Mouse (Mus musculus): Measurements from ENCODE around the gene Scaf8. TPM values are rescaled to one million over a fixed set of nuclear protein-coding genes. Genes with fewer than 3 reads are reported as not detected.

Gene Scaf8
- 51.9 TPM for polyA plus RNA-seq (2014; fragmentation: Illumina TruSeq; extraction: RNeasy Lipid Tissue Mini Kit (QIAGEN cat#74804); ENCODE audit: low read depth, low replicate concordance)

DNA sequence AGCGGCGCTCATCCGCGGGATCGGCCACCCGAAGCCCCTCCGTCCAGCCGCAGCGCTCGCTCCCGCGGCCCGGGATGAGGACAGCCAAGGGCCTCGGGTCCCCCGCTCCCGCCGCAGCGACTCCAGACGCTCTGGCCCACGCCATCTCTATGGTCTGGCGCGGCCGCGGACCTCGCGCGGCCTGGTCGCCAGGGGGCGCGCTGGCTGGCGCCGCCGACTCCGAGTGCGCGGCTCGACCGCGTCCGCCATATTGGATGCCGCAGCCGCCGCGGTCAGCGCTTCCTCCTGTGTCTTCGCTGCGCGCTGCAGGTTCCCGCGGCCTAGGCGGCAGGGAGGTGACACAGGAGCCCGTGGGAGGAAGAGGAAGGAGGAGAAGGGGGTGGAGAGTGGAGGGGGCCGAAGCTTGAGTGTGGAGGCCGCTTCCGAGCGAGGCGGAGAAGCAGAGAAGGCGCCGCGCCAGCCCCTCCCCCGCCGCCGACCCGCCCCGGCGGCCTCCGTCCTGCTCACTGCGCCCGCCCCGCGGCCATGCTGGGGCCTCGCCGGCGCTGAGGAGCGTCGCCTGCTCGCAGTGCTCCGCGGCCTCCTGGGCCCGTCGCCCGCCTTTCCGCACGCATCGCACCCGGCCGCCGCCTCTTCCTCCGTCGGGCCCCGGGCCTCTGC is at the start of gene Scaf8:
Gene Scaf8, plus strand, starts transcription at position 253 of the 660 bp plus-strand sequence.

Other genes starting within 250 kb of the Scaf8 start
- 4.9 TPM for gene Tiam2, start 211.6 kb downstream of the Scaf8 start, polyA plus RNA-seq (2014; fragmentation: Illumina TruSeq; extraction: RNeasy Lipid Tissue Mini Kit (QIAGEN cat#74804); ENCODE audit: low read depth, low replicate concordance)